Mouse (Mus musculus): ENCODE results near the gene Slc20a1. TPM values are rescaled to one million over a fixed set of nuclear protein-coding genes. Genes with fewer than 3 reads are reported as not detected.

Gene Slc20a1
- total RNA-seq, 2 experiments from 2014 or later, result 4.5 to 5.1 TPM

GRCm38 (mm10) chr2:129184853-129185252 lies 13.7 kb upstream of the Slc20a1 start:
- DNase-seq, result no peak
- intact Hi-C loops (cut with DNase I; ENCODE audit: low total_unique reads), result no loop called here

GRCm38 (mm10) chr2:129185611-129186290 lies 12.8 kb upstream of the Slc20a1 start:
- intact Hi-C loops (cut with DNase I; ENCODE audit: low total_unique reads), result no loop called here

DNA sequence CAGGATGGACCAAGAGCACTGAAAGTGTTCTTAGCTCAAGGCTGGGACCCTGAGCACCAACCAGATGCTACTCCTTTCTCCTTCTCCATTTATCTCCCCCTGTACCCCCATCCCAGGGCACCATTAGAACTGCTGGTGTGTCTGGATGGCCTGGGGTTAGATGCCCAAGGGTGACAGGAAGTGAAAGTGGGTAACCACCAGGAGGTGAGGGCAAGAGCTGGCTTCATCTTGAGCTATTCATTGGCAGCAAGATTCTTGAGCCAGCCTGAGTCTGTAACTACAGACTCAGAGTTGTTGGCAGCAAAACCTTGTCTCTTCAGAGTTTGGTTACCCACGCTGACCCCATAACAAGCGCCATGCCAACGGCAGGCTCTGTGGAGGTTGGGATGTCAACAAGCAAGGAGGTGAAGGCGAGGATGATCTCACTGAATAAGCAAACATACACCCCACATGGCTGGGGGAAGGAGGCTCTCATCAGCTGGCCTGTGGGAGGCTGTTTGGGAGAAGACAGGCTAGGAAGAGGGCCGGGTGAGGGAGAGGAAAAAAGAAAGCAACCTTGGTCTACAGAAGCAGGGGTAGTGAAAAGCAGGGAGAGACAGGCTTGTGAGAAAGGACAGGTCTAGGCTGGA lies 12.2 kb upstream of the Slc20a1 start:
- no peak for DNase-seq
- intact Hi-C loops (cut with DNase I; ENCODE audit: low total_unique reads), result no loop called here

More at GRCm38 (mm10) chr2:129185611-129186290, 12.8 kb upstream of the Slc20a1 start:
- DNase-seq, result no peak

- intact Hi-C loops (cut with DNase I; ENCODE audit: low total_unique reads), result no loop called here
These were observed 6.0 kb upstream of the Slc20a1 start for GRCm38 (mm10) chr2:129192392-129193150.

DNA sequence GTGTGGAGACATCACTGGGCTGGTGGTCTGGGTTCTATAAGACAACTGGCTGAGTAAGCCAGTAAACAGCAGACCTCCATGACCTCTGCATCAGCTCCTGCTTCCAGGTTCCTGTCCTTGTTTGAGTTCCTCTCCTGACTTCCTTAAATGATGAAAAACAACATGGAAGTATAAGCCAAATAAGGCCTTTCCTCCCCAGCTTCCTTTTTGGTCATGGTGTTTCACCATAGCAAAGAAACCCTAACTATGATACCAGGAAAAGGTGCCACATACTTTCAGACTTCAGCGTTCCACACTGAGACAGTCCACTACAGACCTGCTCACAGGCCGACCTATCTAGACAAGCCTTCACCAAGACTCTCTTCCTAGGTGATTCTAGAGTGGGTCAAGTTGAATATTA lies 2.2 kb upstream of the Slc20a1 start:
- DNase-seq, result no peak
- intact Hi-C loops (cut with DNase I; ENCODE audit: low total_unique reads), result no loop called here

More at GRCm38 (mm10) chr2:129192392-129193150, 6.0 kb upstream of the Slc20a1 start:
- no peak for DNase-seq

- intact Hi-C loops (cut with DNase I; ENCODE audit: low total_unique reads), result no loop called here
- no peak for DNase-seq
These were observed 1.4 kb upstream of the Slc20a1 start for GRCm38 (mm10) chr2:129197197-129197596.

DNA sequence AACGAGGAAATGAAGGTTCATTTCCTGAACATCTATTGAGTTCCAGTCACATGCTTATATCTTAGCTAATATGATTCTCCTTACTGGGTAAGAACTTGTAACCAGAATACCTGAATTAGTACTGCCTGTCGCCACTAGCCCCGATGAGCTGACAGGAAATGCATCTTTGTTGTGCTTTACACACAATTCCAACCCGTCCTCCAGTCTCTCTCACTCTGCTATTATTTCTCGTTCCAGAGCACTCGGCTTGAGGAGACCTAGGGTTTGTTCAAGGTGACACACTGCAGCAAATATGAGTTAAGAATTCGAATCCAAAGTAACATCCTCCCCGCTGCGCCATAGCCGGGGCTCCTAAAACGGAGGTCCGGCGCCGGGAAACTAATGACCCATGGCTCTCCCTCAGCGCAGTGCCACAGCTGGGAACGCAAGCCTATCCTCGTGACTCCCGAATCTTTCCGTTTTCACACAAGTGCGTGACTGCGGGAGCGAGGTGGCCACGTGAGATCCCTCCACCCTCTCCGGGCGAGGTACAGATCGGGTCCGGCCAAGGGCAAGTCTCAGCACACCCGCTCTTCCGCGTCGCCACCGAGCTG lies 625 bp upstream of the Slc20a1 start:
- intact Hi-C loops (cut with DNase I; ENCODE audit: low total_unique reads), result no loop called here
- no peak for DNase-seq

DNA sequence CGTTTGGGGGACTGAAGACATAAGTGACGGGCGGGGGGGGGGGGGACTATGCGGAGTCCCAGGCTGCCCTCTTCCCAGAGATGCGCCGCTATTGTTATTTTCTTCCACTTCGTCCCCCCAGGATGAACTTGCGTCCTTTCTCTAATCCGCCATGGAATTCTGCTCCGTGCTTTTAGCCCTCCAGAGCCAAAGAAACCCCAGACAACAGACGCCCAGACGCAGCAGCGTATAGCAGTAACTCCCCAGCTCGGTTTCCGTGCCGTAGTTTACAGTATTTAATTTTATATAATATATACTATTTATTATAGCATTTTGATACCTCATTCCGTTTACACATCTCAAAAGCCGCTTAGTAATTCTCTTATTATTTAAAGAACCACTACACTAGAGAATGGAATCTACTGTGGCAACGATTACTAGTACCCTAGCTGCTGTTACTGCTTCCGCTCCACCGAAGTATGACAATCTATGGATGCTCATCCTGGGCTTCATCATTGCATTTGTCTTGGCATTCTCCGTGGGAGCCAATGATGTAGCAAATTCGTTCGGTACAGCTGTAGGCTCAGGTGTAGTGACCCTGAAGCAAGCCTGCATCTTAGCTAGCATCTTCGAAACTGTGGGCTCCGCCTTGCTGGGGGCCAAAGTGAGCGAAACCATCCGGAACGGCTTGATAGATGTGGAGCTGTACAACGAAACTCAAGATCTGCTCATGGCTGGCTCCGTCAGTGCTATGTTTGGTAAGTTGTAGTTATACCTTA lies 943 bp downstream of the Slc20a1 start:
- intact Hi-C loops (cut with DNase I; ENCODE audit: low total_unique reads), result no loop called here
- no peak for DNase-seq

- intact Hi-C loops (cut with DNase I; ENCODE audit: low total_unique reads), result no loop called here
- DNase-seq, result no peak
These were observed 6.4 kb downstream of the Slc20a1 start for GRCm38 (mm10) chr2:129205000-129205399.

GRCm38 (mm10) chr2:129206824-129207223 lies 8.3 kb downstream of the Slc20a1 start:
- no peak for DNase-seq
- intact Hi-C loops (cut with DNase I; ENCODE audit: low total_unique reads), result no loop called here

GRCm38 (mm10) chr2:129208181-129208746 lies 9.7 kb downstream of the Slc20a1 start:
- DNase-seq, result no peak
- intact Hi-C loops (cut with DNase I; ENCODE audit: low total_unique reads), result no loop called here

DNA sequence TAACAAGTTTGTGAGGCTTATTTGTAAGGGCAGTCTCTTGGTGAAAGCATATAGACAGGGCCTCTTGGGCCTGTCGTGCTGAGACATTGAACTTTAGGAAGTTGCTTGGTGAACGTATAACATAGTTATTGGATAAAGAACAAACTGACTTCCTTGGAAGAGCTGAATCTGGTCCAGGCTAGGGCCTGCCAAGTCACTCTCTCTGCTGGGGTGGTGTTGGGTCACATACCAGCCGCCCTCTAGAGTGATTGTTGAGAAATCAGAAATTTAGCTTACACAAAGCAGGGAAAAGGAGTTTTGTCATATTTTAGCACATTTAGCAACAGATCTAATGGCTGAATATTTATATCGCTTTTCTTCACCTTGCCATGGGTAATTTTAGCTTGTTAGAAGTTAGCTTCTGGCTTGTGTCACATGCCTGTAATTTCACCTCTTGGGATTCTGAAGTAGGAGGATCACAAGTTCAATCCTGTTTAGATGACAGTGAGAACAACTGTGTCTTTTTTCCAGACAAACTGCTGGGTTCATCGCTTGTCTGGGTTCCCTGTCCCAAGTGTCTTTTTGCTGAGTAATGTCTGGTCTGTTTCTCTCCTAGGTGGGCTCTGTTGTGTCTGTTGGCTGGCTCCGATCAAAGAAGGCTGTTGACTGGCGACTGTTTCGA lies 11.7 kb downstream of the Slc20a1 start:
- intact Hi-C loops (cut with DNase I; ENCODE audit: low total_unique reads), result no loop called here
- no peak for DNase-seq

DNA sequence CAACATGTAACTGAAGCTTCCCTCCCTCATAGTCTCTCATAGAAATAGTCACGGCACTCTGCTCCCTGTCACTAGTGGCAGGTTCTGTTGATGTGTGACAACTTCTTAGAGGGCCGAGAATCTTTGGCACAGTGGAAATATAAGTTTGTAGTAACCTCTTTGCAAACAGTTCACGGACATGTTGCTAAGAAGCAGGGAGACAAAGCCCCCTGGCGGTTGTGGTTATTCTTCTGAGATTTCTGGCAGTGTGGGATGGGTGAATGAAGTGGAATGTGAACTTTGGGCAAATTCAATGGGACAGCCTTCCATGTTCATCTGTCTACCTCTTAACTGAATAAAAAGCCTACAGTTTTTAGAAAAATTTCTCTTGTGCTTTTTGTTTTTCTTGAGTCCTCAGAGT lies 12.7 kb downstream of the Slc20a1 start:
- intact Hi-C loops (cut with DNase I; ENCODE audit: low total_unique reads), result no loop called here

DNA sequence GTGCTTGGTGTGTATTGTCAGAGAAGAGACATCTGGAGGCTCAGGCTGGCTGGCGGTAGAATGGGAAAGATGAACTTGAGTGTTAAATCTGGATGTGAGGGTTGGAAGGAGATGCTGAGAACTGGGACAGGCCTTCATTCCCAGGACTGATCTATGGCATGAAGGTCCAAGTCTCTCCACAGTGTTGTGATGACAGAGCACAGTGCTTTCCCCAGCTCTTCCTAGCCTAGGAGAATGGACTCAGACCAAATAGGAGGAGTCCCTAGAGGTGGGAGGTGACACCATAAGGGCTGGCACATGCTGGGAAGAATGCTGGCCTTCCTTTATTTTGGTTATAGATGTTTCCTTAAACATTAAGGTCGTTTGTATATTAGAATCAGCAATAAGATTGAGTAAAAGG lies 13.4 kb downstream of the Slc20a1 start:
- intact Hi-C loops (cut with DNase I; ENCODE audit: low total_unique reads), result no loop called here
- no peak for DNase-seq

More for the DNA sequence above, 12.7 kb downstream of the Slc20a1 start:
- no peak for DNase-seq

DNA sequence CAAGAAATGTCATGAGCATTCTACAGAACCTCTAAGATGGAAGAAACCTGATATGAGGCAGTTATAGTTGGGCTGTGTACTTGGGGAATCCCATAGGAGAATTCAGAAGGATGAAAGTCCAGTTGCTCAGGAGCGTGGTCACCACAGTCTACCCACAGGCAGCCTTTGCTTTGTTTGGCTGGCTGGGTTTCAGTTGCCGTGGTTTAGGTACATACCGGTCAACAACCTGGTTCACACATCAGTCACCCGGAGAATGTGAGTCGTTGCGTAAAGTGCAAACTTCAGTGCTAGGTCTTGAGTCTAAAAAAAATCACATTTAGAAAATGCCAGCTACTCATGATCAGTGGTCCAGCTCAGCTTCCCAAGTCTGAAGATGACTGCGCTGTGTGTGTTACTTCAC lies 14.0 kb downstream of the Slc20a1 start:
- DNase-seq, result no peak
- intact Hi-C loops (cut with DNase I; ENCODE audit: low total_unique reads), result no loop called here

- no peak for DNase-seq
- intact Hi-C loops (cut with DNase I; ENCODE audit: low total_unique reads), result no loop called here
These were observed 16.2 kb downstream of the Slc20a1 start for GRCm38 (mm10) chr2:129214774-129215173.

GRCm38 (mm10) chr2:129217612-129218185 lies 19.1 kb downstream of the Slc20a1 start:
- DNase-seq, result no peak
- intact Hi-C loops (cut with DNase I; ENCODE audit: low total_unique reads), result no loop called here

DNA sequence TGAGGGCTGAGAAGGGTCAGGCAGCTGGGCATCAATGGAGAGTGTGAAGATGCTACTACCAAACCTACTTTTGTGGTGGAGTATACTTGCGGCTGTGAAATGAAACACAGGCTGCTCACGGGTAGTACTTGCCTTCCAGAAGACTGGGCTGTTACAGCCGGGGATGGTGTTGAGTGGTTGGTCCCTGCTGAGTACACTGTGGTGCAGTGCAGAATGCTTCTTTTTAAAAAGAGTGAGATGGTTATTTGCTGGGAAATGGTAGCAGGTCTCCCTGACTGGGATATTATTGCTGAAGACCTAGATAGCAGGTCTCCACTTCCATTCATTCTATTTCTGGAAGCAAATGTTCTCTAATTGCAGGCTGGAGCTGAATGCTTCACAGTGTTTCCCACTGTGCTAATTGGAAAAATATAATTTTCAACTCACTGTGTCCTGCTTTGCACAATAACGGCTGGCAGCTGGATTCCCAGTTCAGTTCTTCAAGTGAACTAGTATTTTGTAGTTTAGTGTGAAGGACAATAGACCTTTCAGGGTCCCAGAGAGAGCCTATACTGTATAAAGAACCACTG lies 20.1 kb downstream of the Slc20a1 start:
- no peak for DNase-seq
- intact Hi-C loops (cut with DNase I; ENCODE audit: low total_unique reads), result no loop called here

Measured in gastrocnemius, postnatal 14 days (tissue).